Mouse (Mus musculus): ENCODE data around the gene Rnls. TPM values are rescaled to one million over a fixed set of nuclear protein-coding genes. Genes with fewer than 3 reads are reported as not detected.

Gene Rnls
- total RNA-seq, 2 experiments from 2014 or later: 2.5 TPM; not detected in 1

DNA sequence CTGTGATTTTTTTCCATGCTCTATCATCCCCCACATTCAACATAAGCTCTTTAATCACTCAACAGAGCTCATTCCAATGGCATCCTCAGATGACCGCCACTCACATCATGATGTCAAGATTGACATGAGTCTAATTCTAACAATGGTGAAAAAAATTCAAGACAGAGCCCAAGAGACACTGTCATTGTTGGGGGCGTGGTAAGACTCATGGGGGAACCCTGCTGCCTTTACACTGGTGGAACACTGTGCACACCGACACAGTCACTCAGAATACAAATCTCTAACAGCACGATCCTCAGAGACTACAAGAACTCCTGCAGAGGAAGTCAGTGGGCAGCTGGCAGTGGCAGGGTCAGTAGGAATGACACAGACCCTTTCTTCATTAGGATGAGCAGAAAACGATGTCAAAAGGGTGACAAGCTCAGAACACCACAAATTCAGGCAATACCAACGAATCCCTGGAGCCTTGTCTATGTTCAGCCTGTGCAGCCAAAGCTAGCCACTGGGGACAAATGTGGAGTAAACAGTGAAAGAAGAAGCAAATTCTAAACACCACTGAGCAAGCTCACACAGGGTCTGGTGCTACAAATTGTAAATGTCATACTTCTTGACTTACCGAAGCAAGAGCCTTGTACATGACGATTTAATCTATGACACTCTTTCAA is 277.3 kb downstream of the Rnls start:
- no peak for ATAC-seq (replicated peaks; ENCODE audit: low FRiP score, poor library complexity, severe bottlenecking)

GRCm38 (mm10) chr19:33113746-33114145 is 278.3 kb downstream of the Rnls start:
- ATAC-seq (replicated peaks; ENCODE audit: low FRiP score, poor library complexity, severe bottlenecking): no peak

GRCm38 (mm10) chr19:33110404-33110803 is 281.7 kb downstream of the Rnls start:
- no peak for ATAC-seq (replicated peaks; ENCODE audit: low FRiP score, poor library complexity, severe bottlenecking)

- ATAC-seq (replicated peaks; ENCODE audit: low FRiP score, poor library complexity, severe bottlenecking): no peak
These were observed 282.1 kb downstream of the Rnls start for GRCm38 (mm10) chr19:33109941-33110371.

GRCm38 (mm10) chr19:33109141-33109540 is 283.0 kb downstream of the Rnls start:
- no peak for ATAC-seq (replicated peaks; ENCODE audit: low FRiP score, poor library complexity, severe bottlenecking)

- no peak for ATAC-seq (replicated peaks; ENCODE audit: low FRiP score, poor library complexity, severe bottlenecking)
These were observed 288.2 kb downstream of the Rnls start for GRCm38 (mm10) chr19:33103851-33104250.

- no peak for ATAC-seq (replicated peaks; ENCODE audit: low FRiP score, poor library complexity, severe bottlenecking)
These were observed 289.3 kb downstream of the Rnls start for GRCm38 (mm10) chr19:33102783-33103139.

GRCm38 (mm10) chr19:33102008-33102782 is 289.9 kb downstream of the Rnls start:
- no peak for ATAC-seq (replicated peaks; ENCODE audit: low FRiP score, poor library complexity, severe bottlenecking)

DNA sequence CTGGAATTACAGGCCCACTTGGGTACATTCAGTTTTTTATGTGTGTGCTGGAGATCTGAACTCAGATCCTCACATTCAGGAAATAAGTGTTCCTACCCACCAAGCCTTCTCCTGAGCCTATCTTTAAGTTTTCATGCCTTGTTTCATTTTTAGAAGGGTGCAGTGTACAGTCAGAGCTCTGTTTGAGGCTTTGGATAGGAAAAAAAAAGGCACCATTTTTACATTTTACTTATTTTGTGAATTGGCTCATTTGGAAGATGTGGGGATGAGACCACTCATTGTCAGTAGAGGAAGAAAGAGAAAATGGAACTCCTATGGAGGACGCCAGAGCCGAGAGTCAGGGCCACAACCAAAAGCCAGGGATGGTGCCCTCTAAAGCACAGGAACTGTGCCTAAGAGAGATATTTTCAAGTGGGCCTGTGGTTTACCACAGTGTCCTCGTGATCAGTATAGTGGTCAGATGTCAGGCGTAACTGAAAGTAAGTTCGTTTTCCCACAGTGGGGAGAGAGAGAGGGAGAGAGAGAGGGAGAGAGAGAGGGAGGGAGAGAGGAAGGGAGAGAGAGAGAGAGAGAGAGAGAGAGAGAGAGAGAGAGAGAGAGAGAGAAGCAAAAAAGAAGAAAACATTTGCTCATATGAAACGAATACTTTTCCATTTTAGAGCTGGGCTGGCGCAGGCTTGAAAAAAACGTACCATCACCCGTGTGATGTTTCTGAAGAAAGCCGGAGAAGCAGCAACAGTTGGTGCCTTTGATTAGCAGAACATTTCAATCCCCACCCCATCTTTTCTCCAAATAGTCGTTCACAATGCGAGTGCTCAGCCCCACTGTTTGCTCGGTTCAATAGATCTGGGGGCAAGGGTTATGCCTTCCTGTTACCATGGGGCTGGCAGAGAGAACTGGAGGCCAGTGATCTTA is 290.7 kb downstream of the Rnls start:
- no peak for ATAC-seq (replicated peaks; ENCODE audit: low FRiP score, poor library complexity, severe bottlenecking)

- ATAC-seq (replicated peaks; ENCODE audit: low FRiP score, poor library complexity, severe bottlenecking): no peak
These were observed 291.5 kb downstream of the Rnls start for GRCm38 (mm10) chr19:33100598-33100997.

GRCm38 (mm10) chr19:33100031-33100430 is 292.1 kb downstream of the Rnls start:
- no peak for ATAC-seq (replicated peaks; ENCODE audit: low FRiP score, poor library complexity, severe bottlenecking)

GRCm38 (mm10) chr19:33099201-33099788 is 292.8 kb downstream of the Rnls start:
- no peak for ATAC-seq (replicated peaks; ENCODE audit: low FRiP score, poor library complexity, severe bottlenecking)

GRCm38 (mm10) chr19:33097691-33098090 is 294.4 kb downstream of the Rnls start:
- no peak for ATAC-seq (replicated peaks; ENCODE audit: low FRiP score, poor library complexity, severe bottlenecking)

DNA sequence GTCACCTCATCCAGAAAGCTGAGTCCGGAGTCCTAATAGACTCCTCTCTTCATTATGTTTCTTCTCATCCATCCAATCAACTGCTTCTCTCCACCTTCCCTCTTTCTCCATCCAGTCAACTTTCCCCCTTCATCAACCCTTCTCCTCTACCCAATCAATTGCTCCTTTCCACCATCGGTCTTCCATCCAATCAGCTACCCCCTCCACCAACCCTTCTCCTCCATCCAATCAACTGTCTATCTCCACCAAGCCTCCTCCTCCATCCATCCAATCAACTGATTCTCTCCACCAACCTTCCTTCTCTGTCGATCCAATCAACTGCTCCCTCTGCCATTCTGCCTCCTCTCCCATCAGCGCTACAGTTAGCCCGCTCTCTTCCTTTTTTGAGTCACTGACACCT is 295.5 kb downstream of the Rnls start:
- ATAC-seq (replicated peaks; ENCODE audit: low FRiP score, poor library complexity, severe bottlenecking): no peak

DNA sequence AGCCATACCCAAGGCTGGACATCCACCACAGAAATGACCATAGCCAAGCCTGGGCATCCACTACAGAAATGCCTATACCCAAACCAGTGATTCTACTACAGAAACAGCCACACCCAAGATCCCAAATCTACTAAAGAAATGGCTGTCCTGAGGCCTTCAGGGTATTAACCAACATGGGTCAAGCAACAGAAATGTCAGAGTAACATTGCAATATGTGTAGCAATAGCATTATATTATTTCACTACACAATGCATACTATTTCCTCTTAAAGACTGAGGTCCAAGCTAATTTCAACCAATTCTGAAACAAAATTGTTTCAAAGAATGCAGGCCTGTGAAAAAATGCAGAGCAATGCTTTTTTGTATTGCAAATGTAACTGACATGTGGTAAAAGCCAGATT is 299.5 kb downstream of the Rnls start:
- no peak for ATAC-seq (replicated peaks; ENCODE audit: low FRiP score, poor library complexity, severe bottlenecking)

GRCm38 (mm10) chr19:33091324-33091723 is 300.8 kb downstream of the Rnls start:
- ATAC-seq (replicated peaks; ENCODE audit: low FRiP score, poor library complexity, severe bottlenecking): no peak

DNA sequence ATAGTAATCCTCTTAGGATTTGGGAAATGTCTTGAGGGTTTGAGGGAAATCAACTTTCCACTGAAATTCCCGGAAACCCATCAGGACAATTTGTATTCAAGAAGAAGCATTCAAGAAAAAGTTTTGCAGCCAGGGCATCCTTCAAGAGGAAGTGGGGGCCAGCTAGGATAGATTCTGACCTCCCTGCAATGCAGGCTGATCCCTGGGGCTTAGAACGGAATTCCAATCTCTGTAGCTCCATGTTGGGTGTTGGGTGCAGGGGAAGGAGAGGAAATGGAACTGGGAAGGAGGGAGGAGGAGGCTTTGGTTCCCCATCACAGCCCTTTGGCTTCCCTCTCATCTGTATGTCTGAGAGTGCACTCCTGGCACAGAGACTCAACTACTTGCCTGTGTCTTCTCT is 303.2 kb downstream of the Rnls start:
- no peak for ATAC-seq (replicated peaks; ENCODE audit: low FRiP score, poor library complexity, severe bottlenecking)

DNA sequence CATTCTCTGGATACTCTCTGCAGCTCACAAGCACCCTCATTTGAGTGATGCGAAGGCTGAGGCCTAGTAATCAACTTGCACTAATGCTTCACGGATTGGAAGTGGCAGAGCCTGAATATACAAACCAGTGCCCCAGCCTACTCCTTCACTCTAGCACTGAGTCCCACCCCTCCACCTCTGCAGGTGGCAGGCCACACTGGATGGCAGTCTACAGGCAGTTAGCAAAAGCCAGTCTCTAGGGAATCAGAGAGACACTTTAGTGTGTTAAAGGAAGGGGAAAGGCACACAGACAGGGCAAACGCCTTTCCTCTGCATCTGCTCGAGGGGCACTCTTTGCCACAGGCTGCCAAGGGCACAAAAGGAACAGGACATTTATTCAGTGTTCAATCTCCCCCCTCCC is 304.1 kb downstream of the Rnls start:
- ATAC-seq (replicated peaks; ENCODE audit: low FRiP score, poor library complexity, severe bottlenecking): no peak

Data from erythroblast, adult 5-6 weeks (primary cell).